Mouse (Mus musculus): ENCODE data around the gene Vwa5b1.

Vwa5b1 gene

DNA sequence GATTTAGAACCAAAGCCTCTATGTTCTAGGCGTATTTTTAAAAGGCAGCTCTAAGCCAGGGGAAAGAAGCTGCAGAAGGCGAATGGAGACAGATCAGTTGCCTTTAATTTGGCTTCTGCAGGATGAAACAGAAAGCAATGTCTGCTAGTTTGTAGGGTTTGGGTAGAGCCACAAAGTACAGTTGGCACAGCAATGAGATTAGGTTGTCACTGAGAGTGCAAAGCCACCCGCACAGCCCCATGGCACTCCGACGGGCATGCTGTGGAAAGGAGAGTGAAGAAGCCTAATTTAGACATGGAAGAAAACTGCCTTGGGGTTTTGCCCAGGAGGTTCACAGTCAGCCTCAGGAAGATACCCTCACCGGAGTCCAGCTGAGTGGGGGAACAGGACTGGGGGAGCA lies 105.7 kb downstream of the Vwa5b1 start:
- DNase-seq (ENCODE audit: low spot score): no peak

DNA sequence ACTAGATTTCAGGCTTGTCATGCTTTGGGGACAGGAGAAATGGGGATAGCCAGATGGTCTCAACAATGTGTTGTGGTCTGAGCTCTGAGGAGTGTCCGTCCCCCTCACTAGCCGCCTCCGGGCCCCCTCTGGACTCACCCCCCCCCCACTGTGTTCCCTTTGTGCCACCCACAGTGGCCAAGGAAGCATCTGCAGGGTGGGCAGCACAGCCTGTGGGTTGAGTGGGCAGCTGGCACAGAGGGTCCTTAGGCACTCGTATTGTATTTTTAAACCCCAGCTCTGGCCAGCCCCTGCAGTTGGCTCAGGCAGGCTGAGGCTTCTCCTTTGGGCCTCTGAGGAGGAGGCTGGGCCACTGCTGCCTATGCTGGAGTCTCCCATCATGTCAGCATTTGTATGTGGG lies 110.0 kb downstream of the Vwa5b1 start:
- no peak for DNase-seq (ENCODE audit: low spot score)

DNA sequence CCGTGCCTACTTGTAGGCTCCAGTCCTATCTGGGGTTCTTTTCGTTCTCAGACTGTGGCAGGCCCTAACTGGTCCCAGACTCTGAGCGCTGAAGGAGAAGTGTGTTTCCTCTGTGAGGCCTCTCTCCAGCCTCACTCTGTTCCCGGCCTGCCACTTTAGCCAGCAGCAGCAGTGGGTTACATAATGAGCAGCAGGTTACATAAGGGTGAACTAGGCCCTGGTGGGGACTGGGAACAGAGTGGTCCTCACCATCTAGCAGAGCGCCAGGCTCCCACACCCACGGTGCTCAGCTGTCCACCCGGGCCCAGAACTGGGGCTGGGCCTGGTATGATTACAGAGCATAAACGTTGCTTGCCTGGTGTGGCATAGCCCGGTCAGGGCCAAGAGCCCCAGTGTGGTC lies 110.9 kb downstream of the Vwa5b1 start:
- DNase-seq (ENCODE audit: low spot score): no peak

DNA sequence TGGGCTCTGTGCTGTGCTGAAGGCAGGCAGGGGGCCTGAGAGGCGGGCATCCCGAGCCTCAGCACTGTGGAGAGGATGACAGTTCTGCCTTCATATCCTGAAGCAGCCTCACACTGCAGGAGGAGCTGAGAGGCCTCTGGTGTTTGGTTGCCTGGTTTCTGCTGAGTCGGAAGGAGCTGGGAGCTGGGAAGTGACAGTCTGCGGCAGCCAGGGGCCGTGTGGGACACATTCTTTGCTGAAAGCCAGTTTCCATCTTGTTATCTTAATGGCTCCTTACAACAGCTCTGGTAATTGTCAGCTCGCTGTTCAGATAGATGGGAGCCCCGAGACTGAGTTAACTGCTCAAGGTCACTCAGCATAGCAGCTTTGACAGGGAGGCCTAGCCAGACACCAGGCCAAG lies 111.9 kb downstream of the Vwa5b1 start:
- DNase-seq (ENCODE audit: low spot score): no peak

DNA sequence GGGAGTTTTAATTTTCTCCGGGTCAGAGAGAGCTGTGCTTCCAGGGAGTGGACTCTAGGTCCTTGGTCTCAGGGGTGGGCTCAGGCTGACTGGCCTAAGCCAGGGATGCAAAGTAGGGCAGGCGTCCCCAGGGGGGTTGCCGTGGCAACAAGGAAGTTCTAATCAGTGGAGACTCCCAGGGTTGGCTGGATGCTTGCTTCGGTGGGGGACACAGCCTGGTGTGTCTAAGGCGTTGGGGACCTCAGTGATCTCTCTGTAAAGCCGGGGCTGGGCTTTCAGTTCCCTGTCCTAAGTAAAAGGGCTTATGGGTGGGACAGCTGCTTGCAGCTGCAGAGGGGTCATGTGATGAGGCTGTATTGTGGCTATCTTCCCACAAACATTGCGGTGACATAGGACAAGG lies 113.4 kb downstream of the Vwa5b1 start:
- no peak for DNase-seq (ENCODE audit: low spot score)

DNA sequence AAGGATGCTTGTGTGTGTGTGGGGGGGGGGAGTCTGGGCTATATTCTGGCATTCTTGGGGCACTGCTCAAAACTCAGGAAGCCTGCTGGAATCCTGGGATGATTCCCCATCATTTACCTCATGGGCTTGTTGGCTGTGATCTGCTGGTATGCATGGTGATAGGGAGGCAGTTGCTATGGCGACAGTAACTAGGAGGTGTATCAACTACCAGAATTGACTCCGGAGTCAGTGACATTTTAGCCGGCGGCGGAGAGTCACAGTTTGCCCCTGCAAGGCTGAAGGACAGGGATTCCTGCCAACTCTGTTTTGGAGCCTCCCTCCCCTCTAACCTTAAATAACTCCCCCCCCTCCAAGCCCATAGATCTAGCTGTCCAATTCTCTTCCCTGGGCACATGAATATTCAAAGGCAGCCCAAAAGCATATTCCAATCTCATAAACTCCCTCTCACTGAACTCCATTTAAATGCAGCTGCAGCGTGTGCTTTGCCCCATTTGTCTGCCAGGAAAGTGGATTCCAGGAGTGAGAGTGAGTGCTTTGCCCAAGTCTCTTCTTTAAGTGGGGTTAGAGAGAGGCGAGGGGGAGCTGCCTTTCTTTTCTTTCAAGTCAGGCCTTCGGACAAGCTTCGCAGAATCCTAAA lies 118.4 kb downstream of the Vwa5b1 start:
- no peak for DNase-seq (ENCODE audit: low spot score)

DNA sequence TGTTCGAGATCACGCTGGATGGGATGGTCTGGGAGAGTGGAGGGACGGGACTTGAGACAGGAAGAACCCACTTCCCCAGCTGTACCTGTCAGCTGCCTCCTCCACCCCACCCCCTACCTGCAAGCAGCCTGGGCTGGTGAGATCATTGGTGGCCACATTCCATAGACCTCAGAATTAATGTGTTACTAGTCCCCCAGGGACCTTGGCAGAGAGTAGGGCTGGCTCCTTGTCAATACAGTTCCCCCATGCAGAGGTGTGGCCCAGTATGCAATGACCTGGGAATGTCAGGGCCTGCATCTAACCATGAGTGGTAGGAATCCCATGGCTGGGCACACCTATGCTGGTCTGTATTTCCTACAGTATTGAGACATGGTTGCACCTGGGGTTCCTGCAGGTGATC lies 119.2 kb downstream of the Vwa5b1 start:
- DNase-seq (ENCODE audit: low spot score): no peak

All from ovary, postnatal 14 days (tissue).